Mouse (Mus musculus) heart, adult 2 months (tissue): ENCODE data around the gene Serpinb6a.

Experiments used
- CTCF ChIP-seq: fragments of 200-600 bp; IDR thresholded peaks from 2 replicates; pipeline ENCODE4 v1.8.1; 2022; ENCODE audit warnings: antibody characterized with exemption, mild to moderate bottlenecking, moderate library complexity
- EP300 ChIP-seq: fragments of 200-500 bp; IDR thresholded peaks from 2 replicates; pipeline ENCODE4 v1.6.1; 2011; ENCODE audit warnings: low read depth, low read length, control low read depth; ENCODE audit not compliant: insufficient read depth
- POLR2A ChIP-seq: fragments of 200-500 bp; IDR thresholded peaks from 2 replicates; pipeline ENCODE4 v1.6.1; 2011; ENCODE audit warnings: mild to moderate bottlenecking, low read depth, low read length, control low read depth; ENCODE audit not compliant: insufficient read depth

DNA sequence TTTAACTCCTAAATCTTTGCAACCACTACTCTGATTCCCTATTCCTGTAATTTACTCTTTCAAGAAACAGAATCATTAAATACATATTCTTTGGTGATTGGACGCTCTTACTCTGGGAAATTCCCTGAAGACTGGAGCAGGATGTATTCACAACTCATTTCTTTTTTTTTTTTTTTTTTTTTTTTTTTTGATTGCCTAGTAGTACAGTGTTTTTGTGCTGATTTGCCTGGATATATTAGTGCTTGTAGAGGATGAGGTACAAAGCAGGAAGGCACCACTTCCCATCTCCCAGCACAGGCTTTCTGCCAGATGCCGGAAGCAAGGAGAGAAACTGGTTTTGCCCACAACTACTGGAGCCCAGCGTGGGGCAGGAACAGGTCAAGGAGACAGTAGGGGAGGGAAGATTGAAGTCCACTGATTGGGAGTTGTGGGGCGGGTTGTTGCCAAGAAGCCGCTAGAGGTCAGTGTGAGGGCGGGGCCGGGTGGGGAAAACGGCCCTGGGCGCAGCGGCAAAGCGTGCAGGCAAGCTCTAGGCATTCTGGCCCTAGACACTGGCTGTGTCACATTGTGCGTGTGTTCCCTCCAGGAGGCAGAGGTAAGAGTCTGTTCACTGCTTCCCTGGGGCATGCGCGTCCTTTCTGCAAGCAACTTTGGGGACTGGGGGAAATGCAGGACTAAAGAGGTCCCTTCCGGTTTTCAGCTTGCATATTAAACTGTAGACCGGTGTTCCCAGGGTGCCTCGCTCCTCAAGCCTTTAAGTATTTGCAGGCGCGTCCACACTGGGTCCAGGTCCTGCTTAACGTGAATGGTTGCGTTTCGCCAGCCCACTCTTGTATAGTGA lies 38.2 kb downstream of the Serpinb6a start, which contains the start of gene Nqo2:
- TF ChIP-seq CTCF (peak; percentile 57), POLR2A (peak; percentile 89), EP300 (no peak)
